In genomic region chr12:25182680-25183079, GRCm38 (mm10) we compare ENCODE assay signal across 19 mouse cellular contexts.
"Had no signal": no experiment of that assay in that cellular context is flagged by ENCODE, and none has a peak within 500 bp of the region (broad histone marks: within the 10 kb centered on the region; RNA-seq: fewer than 3 reads in every experiment).

No protein-coding gene starts in this region.

- H3K27ac ChIP-seq: kidney, postnatal 0 days; layer of hippocampus, adult 2 months; left cerebral cortex, adult 2 months; limb, embryonic 12.5 days; limb, embryonic 15.5 days; liver, embryonic 14.5 days had no signal

- H3K4me1 ChIP-seq: limb, embryonic 12.5 days had no signal

- DNase-seq: kidney, adult 2 months; kidney, postnatal 25 days; layer of hippocampus, adult 9-11 months; liver, postnatal 0 days; lung, postnatal 10 days; lung, postnatal 4 days; midbrain, embryonic 14.5 days; thymus, adult 2 months; thymus, postnatal 14 days; thymus, postnatal 4 days had no signal

- H3K4me3 ChIP-seq: layer of hippocampus, adult 2 months; left cerebral cortex, adult 2 months; limb, embryonic 12.5 days; limb, embryonic 15.5 days; lung, embryonic 15.5 days had no signal

- H3K9ac ChIP-seq: limb, embryonic 12.5 days; limb, embryonic 15.5 days; liver, embryonic 14.5 days; liver, postnatal 0 days; lung, embryonic 15.5 days had no signal

- H3K27me3 ChIP-seq: limb, embryonic 12.5 days; limb, embryonic 15.5 days; lung, embryonic 15.5 days had no signal

- ATAC-seq: liver, postnatal 0 days had no signal

- H3K4me2 ChIP-seq: limb, embryonic 12.5 days; limb, embryonic 15.5 days; liver, embryonic 11.5 days; lung, embryonic 15.5 days; midbrain, embryonic 11.5 days had no signal

- H3K9me3 ChIP-seq: limb, embryonic 15.5 days; lung, embryonic 15.5 days had no signal

- H3K36me3 ChIP-seq: limb, embryonic 12.5 days; limb, embryonic 15.5 days; lung, embryonic 15.5 days had no signal
